Mouse (Mus musculus) embryonic fibroblast, embryonic 13.5 days (primary cell): ENCODE data around the gene Slc22a14.

ENCODE experiments used
- CTCF ChIP-seq: IDR thresholded peaks from 2 replicates; pipeline ENCODE4 v1.5.1; 2011; ENCODE audit warnings: mild to moderate bottlenecking, control low read depth, low read length, moderate library complexity, borderline replicate concordance; ENCODE audit not compliant: insufficient read depth
- POLR2A ChIP-seq: IDR thresholded peaks from 2 replicates; pipeline ENCODE4 v1.6.1; 2011; ENCODE audit warnings: low read depth, mild to moderate bottlenecking, control low read depth, low read length, moderate library complexity

DNA sequence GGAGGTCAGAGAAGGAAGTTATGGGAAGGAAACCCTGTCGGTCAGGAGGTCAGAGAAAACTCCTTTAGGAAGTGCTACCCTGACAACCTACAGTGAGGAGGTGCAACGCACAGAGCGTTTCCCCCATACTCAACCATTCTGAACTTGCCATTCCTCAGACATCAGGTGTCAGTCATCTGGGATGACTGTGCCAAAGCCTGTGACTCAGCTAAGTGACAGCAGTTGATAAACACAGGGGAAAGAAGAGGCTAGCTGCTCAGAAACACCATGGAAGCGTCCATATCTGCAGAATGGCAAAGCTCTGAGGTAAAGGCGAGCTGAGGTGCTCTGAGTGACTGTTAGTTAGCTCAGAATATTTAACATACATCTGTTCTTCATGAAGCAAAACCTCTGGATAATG is 107.2 kb downstream of the Slc22a14 start:
- TF ChIP-seq CTCF (no peak), POLR2A (no peak)
